In the genomic region with DNA sequence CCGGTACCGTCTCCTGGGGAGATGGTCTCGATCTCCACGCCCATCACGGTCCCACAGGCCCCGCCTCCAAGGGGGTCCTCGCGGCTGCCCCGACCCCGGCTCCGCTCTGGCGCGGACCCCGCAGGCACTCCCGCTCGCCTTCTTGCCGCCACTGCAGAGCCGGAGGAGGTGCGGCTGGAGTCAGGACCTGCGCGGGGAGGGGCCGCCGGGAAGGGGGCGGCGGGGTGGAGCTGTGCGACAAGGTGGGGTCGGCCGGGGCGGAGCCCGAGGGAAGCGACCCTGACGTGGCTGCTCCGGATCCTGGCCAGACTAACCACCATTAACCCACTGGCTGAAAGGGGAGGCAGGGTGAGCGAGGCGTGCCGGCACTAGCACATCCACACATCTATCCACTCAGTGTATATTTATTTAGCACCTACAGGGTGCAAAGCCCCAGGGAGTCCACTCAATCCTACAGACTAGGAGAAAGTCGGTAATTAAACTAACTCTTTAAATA, we compare ENCODE assay signal across 8 mouse cellular contexts. TPM values are rescaled to one million over a fixed set of nuclear protein-coding genes. Genes with fewer than 3 reads are reported as not detected.
A peak's percentile ranks its signal among the peaks of the same experiment; 100 is the strongest.
DNase-seq lines count a peak whose midpoint lies in the region; ATAC-seq lines count a peak whose summit lies in the region.

A gene (minus strand): TSS at position 200 of the 496 bp plus-strand sequence.

- H3K4me2 ChIP-seq in hindbrain, embryonic 16.5 days (ENCODE audit: low read length), result peak within 1 kb of the TSS; percentile 93

- H3K9me3 ChIP-seq in erythroblast, embryonic 14.5 days (ENCODE audit: control insufficient read depth, low read length), result no peaks in the 10 kb centered on the region
- H3K9me3 ChIP-seq in hindbrain, embryonic 16.5 days (ENCODE audit: control insufficient read depth, low read length), result no peaks in the 10 kb centered on the region

- H3K36me3 ChIP-seq in erythroblast, embryonic 14.5 days (ENCODE audit: control insufficient read depth), result no peaks in the 10 kb centered on the region; the same call in 1 of the 2 replicates
- no peaks in the 10 kb centered on the region for H3K36me3 ChIP-seq in hindbrain, embryonic 16.5 days (ENCODE audit: control insufficient read depth, insufficient read depth, low read length)
- H3K36me3 ChIP-seq in splenic B cell, adult 2 months (ENCODE audit: control insufficient read depth, insufficient read depth, low read length, poor library complexity, severe bottlenecking), result no peaks in the 10 kb centered on the region

- no peak for ATAC-seq in erythroblast, adult 5-6 weeks (replicated peaks; ENCODE audit: low FRiP score, poor library complexity, severe bottlenecking)
- peak; percentile 63 for ATAC-seq in hindbrain, embryonic 16.5 days
- peak; percentile 41 for ATAC-seq in megakaryocyte-erythroid progenitor cell, adult 5-6 weeks (replicated peaks; ENCODE audit: low FRiP score, low TSS enrichment, poor library complexity, severe bottlenecking)

- H3K9ac ChIP-seq in hindbrain, embryonic 16.5 days (ENCODE audit: low read depth, low read length), result peak within 1 kb of the TSS; percentile 89

- peak within 1 kb of the TSS; percentile 54; the same call in 1 of the 2 replicates for H3K27ac ChIP-seq in hindbrain, embryonic 16.5 days (ENCODE audit: low read depth, low read length)

- peaks cover 49% of the 10 kb centered on the region for H3K27me3 ChIP-seq in erythroblast, embryonic 14.5 days (ENCODE audit: control insufficient read depth)
- no peaks in the 10 kb centered on the region for H3K27me3 ChIP-seq in hindbrain, embryonic 16.5 days (replicated peaks; ENCODE audit: control insufficient read depth, insufficient read depth, low read length)
- peaks cover 4% of the 10 kb centered on the region for H3K27me3 ChIP-seq in splenic B cell, adult 2 months (ENCODE audit: control insufficient read depth, insufficient read depth, low read length, poor library complexity, severe bottlenecking)

- peak; percentile 65 for DNase-seq in cerebellum, adult 9-10 months
- peak; percentile 20 for DNase-seq in gastrocnemius, adult 18-20 months (ENCODE audit: low spot score)
- peak; percentile 46 to 65 for DNase-seq in left cerebral cortex, postnatal 36 days (ENCODE audit: low spot score in 2 of 2)
- peak; percentile 33 for DNase-seq in splenic B cell, adult 2 months (ENCODE audit: low read depth, low spot score)

- H3K4me1 ChIP-seq in erythroblast, embryonic 14.5 days (ENCODE audit: control insufficient read depth), result peaks cover 46% of the 10 kb centered on the region
- H3K4me1 ChIP-seq in hindbrain, embryonic 16.5 days (ENCODE audit: control insufficient read depth, insufficient read depth, low read depth, low read length), result peaks cover 15% of the 10 kb centered on the region

- H3K4me3 ChIP-seq in erythroblast, embryonic 14.5 days (replicated peaks), result peak within 1 kb of the TSS; percentile 69
- peak within 1 kb of the TSS; percentile 92 for H3K4me3 ChIP-seq in hindbrain, embryonic 16.5 days (ENCODE audit: low read length)

- intact Hi-C loops in left cerebral cortex, postnatal 36 days (cut with DNase I), result loop anchor here (5.0 kb wide), 1 partner anchor 66 kb away; a partner anchor contains a TSS

- under 1% methylated on average over 37 of the region's 37 CpGs for WGBS in hindbrain, embryonic 16.5 days

RNA-seq across cellular contexts. Expression of the gene that starts here (rescaled TPM):
- 0.04 TPM in 1 of 2 replicates, not detected in the other for polyA plus RNA-seq in erythroblast, embryonic 14.5 days (2012)
- not detected in 2 replicates for total RNA-seq in erythroblast, adult 5-6 weeks (2015; ENCODE audit: low replicate concordance)
- total RNA-seq in erythroblast, adult 5-6 weeks (2017; ENCODE audit: low replicate concordance), result 2.1 and 3.9 TPM in 2 replicates
- total RNA-seq in gastrocnemius, adult 18-20 months (2021), result 1 to 10 TPM in 1 of 2 experiments, under 1 TPM in 1; 0.39 to 1.1 TPM
- 64.0 and 80.0 TPM in 2 replicates for polyA plus RNA-seq in hindbrain, embryonic 16.5 days (2015; fragmentation: Nextera tagmentation; extraction: Ambion mirVana)
- 10 to 100 TPM; 43.8 to 54.7 TPM for total RNA-seq in left cerebral cortex, postnatal 36 days (2021)
- not detected in 2 replicates for total RNA-seq in megakaryocyte-erythroid progenitor cell, adult 5-6 weeks (2014; fragmentation: Nextera tagmentation)
- 1.6 and 12.2 TPM in 2 replicates for total RNA-seq in megakaryocyte-erythroid progenitor cell, adult 5-6 weeks (2017)

Comparison
In these comparisons a context has a peak if more than half of its experiments do, and no peak if none do; other contexts are left out.
1. RNA of the gene that starts here (polyA plus RNA-seq): 64.0 to 80.0 TPM in hindbrain, embryonic 16.5 days; 0.04 TPM in erythroblast, embryonic 14.5 days; every median in the first group is over 10 times any median in the second.
2. Peak in every context shown above with its lines, with median percentiles within 50 percentile points of each other: DNase-seq.